Mouse (Mus musculus) heart, postnatal 36 days (tissue): ENCODE measurements around the gene Cma1. TPM values are rescaled to one million over a fixed set of nuclear protein-coding genes. Genes with fewer than 3 reads are reported as not detected.

Experiments used
- DNase-seq, 2 experiments: peaks; one replicate each; pipeline ENCODE4 v3.0.0; 2021 to 2022
- intact Hi-C: fragments of 180-260 bp; cut with DNase I; formaldehyde crosslinking; loops from one replicate; pipeline ENCODE4 v1.15.1; 2025
- total RNA-seq, 2 experiments: library from RNA; stranded (reverse); gene quantifications; 2 replicates each; pipeline ENCODE4 v1.2.3; 2021

Gene Cma1
- total RNA-seq, 2 experiments from 2014 or later: 1.5 to 1.7 TPM

DNA sequence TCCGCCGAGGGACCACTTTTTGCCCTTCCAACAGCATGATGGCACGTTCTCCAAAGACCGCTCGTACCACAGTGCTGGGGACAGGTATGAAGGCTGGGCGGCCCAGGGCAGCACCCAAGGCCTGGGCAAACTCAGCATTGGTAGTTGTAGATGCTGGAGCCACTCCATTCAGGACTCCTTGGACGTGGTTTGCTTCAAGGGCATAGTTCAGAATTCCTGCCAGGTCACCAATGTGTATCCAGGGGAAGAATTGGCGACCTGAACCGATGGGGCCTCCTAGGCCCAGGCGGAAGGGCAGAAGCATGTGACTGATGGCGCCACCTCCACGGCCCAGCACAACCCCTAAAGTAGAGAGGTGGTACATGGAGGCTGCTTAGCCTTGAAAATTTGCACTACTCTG, 46.8 kb downstream of the Cma1 start:
- no peak for DNase-seq
- intact Hi-C loops: loop anchor here (2.0 to 10.0 kb wide), 2 partner anchors 13 to 273 kb away; partner anchors contain the start of genes Cbln3 and Khnyn

Other genes starting within 250 kb of the Cma1 start
- under 1 TPM; 0.31 to 0.33 TPM for gene Tgm1, start 230.7 kb downstream of the Cma1 start, total RNA-seq
- 10 to 100 TPM; 12.7 to 13.3 TPM for gene Rabggta, start 222.4 kb downstream of the Cma1 start, total RNA-seq
- 10 to 100 TPM; 41.3 to 44.2 TPM for gene Dhrs1, start 199.0 kb downstream of the Cma1 start, total RNA-seq
- gene Nop9, start 199.0 kb downstream of the Cma1 start, total RNA-seq: 10 to 100 TPM in 1 of 2 experiments, 1 to 10 TPM in 1; 8.4 to 12.8 TPM
- 1 to 10 TPM in 1 of 2 experiments, under 1 TPM in 1; 0.64 to 1.6 TPM for gene Cideb, start 186.2 kb downstream of the Cma1 start, total RNA-seq
- under 1 TPM in 1 of 2 experiments, not detected in 1; 0.19 TPM for gene Ltb4r2, start 183.2 kb downstream of the Cma1 start, total RNA-seq
- gene Ltb4r1, start 178.7 kb downstream of the Cma1 start, total RNA-seq: under 1 TPM in 1 of 2 experiments, not detected in 1; 0.24 TPM
- gene Adcy4, start 160.6 kb downstream of the Cma1 start, total RNA-seq: 10 to 100 TPM; 18.0 to 21.0 TPM
- gene Ripk3, start 155.8 kb downstream of the Cma1 start, total RNA-seq: 1 to 10 TPM; 3.0 to 5.1 TPM
- 1 to 10 TPM; 5.0 to 5.1 TPM for gene Nfatc4, start 121.5 kb downstream of the Cma1 start, total RNA-seq
- 10 to 100 TPM in 1 of 2 experiments, 1 to 10 TPM in 1; 9.5 to 10.5 TPM for gene Nynrin, start 90.7 kb downstream of the Cma1 start, total RNA-seq
- under 1 TPM in 1 of 2 experiments, not detected in 1; 0.19 TPM for gene Cbln3, start 60.3 kb downstream of the Cma1 start, total RNA-seq
- gene Khnyn, start 59.7 kb downstream of the Cma1 start, total RNA-seq: 10 to 100 TPM; 13.0 to 14.7 TPM
- gene Sdr39u1, start 44.4 kb downstream of the Cma1 start, total RNA-seq: 100 to 1,000 TPM; 109 to 116 TPM
- not detected for gene Cma2, start 6.3 kb upstream of the Cma1 start, total RNA-seq
- gene Mcpt1, start 73.3 kb upstream of the Cma1 start, total RNA-seq: not detected
- not detected for gene Mcpt9, start 85.8 kb upstream of the Cma1 start, total RNA-seq
- gene Mcpt2, start 97.4 kb upstream of the Cma1 start, total RNA-seq: not detected
- gene Mcpt4, start 117.6 kb upstream of the Cma1 start, total RNA-seq: 1 to 10 TPM; 1.2 to 1.9 TPM
- gene Mcpt8, start 140.6 kb upstream of the Cma1 start, total RNA-seq: not detected
- not detected for gene Ctsg, start 157.9 kb upstream of the Cma1 start, total RNA-seq
- gene Gzme, start 175.9 kb upstream of the Cma1 start, total RNA-seq: not detected
- not detected for gene Gzmd, start 187.9 kb upstream of the Cma1 start, total RNA-seq
- not detected for gene Gzmg, start 214.9 kb upstream of the Cma1 start, total RNA-seq
- gene Gzmn, start 229.9 kb upstream of the Cma1 start, total RNA-seq: not detected